Mouse (Mus musculus) lung, embryonic 16.5 days (tissue): ENCODE measurements around the gene Ankmy1. TPM values are rescaled to one million over a fixed set of nuclear protein-coding genes. Genes with fewer than 3 reads are reported as not detected.

Experiments
- ATAC-seq: fragments of 200-750 bp; cut with Nextera tagmentation; 2 replicates; pipeline ENCODE4 v1.8.0; 2017; ENCODE audit warnings: low read depth, mild to moderate bottlenecking, moderate library complexity
- H3K27ac ChIP-seq: fragments of 300-500 bp; sonication (generic); 2 replicates; pipeline ENCODE4 v1.5.1; 2014; ENCODE audit warnings: mild to moderate bottlenecking, control low read depth, low read length
- H3K27me3 ChIP-seq: fragments of 300-500 bp; sonication (generic); 2 replicates; pipeline ENCODE4 v1.6.1; 2014; ENCODE audit warnings: low read depth, low read length, mixed read lengths; ENCODE audit not compliant: control insufficient read depth, insufficient read depth
- H3K36me3 ChIP-seq: fragments of 300-500 bp; sonication (generic); 2 replicates; pipeline ENCODE4 v1.6.1; 2014; ENCODE audit warnings: low read length; ENCODE audit not compliant: control insufficient read depth, insufficient read depth
- H3K4me1 ChIP-seq: fragments of 300-500 bp; sonication (generic); replicated peaks from 2 replicates; pipeline ENCODE4 v1.6.1; 2014; ENCODE audit warnings: low read length, mixed read lengths; ENCODE audit not compliant: control insufficient read depth, insufficient read depth
- H3K4me2 ChIP-seq: fragments of 300-500 bp; sonication (generic); 2 replicates; pipeline ENCODE4 v1.6.1; 2014; ENCODE audit warnings: low read depth, low read length, control low read depth
- H3K4me3 ChIP-seq: fragments of 300-500 bp; sonication (generic); 2 replicates; pipeline ENCODE4 v1.5.1; 2014; ENCODE audit warnings: mild to moderate bottlenecking, low read length, control low read depth
- H3K9ac ChIP-seq: fragments of 300-500 bp; sonication (generic); 2 replicates; pipeline ENCODE4 v1.6.1; 2014; ENCODE audit warnings: low read length, control low read depth
- H3K9me3 ChIP-seq: fragments of 300-500 bp; sonication (generic); 2 replicates; pipeline ENCODE4 v1.6.1; 2016; ENCODE audit warnings: low read length; ENCODE audit not compliant: control insufficient read depth
- WGBS: fragments of 180-500 bp; shearing (Covaris S2); extraction: QIAGEN DNeasy Blood & Tissue Kit; methylation state at CpG from one replicate; pipeline ENCODE4 v1.1.7; 2014; 5-methylcytosine and 5-hydroxymethylcytosine counted together
- polyA plus RNA-seq: library from polyadenylated mRNA; unstranded; fragments of >200 nt; fragmentation: Nextera tagmentation; extraction: Ambion mirVana; gene quantifications from 2 replicates; pipeline ENCODE4 v1.2.1, GENCODE M21; 2015

Ankmy1 gene
- polyA plus RNA-seq, 1 experiment from 2014 or later = 0.48 TPM

DNA sequence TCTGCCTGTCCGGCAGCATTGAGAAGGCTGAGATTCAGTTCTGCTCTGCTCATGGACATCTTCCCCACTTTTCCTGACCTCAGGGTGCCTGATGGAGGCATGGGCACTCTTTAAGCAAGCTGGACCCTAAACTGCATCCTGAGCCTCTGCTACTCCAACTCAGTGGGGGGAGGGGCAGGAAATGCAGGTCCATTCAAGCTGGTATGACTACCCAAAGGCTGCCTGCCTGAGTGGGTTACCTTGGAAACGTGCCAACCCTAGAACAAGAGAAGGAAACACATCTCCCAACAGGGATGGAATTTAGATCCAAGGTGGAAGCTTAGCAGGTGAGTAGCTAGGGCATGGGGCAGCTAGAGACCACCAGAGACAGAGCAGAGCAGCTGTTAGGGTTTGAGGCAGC is 36.5 kb downstream of the Ankmy1 start:
- H3K9me3 ChIP-seq = no peaks in the 10 kb centered on the region
- H3K4me1 ChIP-seq = no peaks in the 10 kb centered on the region
- no peak overlapping the region for H3K4me2 ChIP-seq
- no peaks in the 10 kb centered on the region for H3K36me3 ChIP-seq
- no peak overlapping the region for H3K9ac ChIP-seq
- ATAC-seq = 0 out of 2 replicates have a peak, but pooled peaks have one; percentile 23
- WGBS = 70% methylated on average over 2 of the region's 2 CpGs
- H3K27me3 ChIP-seq = no peaks in the 10 kb centered on the region
- H3K27ac ChIP-seq = no peak overlapping the region
- H3K4me3 ChIP-seq = no peak overlapping the region

DNA sequence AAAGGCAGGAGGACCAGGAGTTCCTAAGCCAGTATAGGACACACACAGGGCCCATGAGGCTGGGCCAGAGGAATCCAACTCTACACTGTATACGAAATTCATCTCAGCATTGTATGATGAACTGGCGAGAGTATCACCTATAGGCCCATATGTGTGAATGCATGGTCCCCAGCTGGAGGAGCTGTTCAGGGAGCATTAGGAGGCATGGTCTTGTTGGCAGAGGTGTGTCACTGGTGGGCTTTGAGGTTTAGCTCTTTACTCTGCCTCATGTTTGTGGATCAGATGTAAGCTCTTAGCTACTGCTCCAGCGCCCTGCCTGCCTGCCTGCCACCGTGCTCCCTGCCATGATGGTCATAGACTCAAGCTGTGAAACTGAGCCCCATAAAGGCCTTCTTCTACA is 39.4 kb downstream of the Ankmy1 start:
- H3K27ac ChIP-seq = no peak overlapping the region
- no peaks in the 10 kb centered on the region for H3K4me1 ChIP-seq
- no peak for ATAC-seq
- no peaks in the 10 kb centered on the region for H3K27me3 ChIP-seq
- no peak overlapping the region for H3K4me3 ChIP-seq
- H3K9me3 ChIP-seq = no peaks in the 10 kb centered on the region
- WGBS = 68% methylated on average over 4 of the region's 4 CpGs
- H3K4me2 ChIP-seq = no peak overlapping the region
- no peak overlapping the region for H3K9ac ChIP-seq
- H3K36me3 ChIP-seq = peaks cover 4% of the 10 kb centered on the region; the same call in 1 of the 2 replicates

DNA sequence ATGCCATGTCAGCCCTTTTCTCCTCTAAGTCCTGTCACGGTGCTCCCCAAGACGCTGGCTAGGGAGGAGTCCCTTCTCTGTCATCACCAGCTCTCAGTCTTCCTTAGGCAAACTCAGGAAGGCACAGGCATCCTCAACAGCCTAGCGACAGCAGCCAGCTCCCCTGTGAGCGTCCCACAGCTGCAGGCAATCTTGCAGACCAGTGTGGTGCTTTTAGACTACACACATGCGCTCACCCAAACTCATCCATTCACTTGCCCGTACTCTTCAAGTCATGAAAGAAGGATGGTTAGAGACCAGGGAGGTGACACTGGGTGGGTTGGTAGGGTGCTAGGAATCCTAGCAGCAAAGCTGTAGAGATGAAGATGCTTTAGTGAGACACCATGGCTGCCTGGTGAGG is 41.2 kb downstream of the Ankmy1 start:
- 60% methylated on average over 6 of the region's 6 CpGs for WGBS

DNA sequence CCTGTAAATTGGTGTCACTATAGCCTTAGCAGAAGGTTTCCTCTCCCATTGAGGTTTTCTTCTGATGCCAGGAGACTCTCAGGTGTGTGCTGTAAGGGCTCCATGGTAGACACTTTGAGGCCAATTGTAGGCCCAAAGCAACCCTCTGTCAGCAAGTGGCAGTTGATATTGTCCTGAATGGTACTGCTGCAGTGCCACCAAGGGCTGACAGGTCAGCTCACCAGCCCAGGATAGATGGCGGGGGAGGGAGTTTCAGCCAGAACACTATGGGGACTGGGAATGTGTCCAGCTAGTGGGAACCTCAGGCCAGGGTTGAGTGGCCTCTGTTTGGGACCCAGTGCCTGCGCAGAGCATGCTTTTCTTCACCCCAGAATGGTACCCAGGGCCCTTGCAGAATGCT is 50.3 kb downstream of the Ankmy1 start:
- peaks cover 8% of the 10 kb centered on the region; the same call in 1 of the 2 replicates for H3K27me3 ChIP-seq
- H3K36me3 ChIP-seq = peaks cover 2% of the 10 kb centered on the region
- no peak overlapping the region for H3K4me3 ChIP-seq
- H3K9ac ChIP-seq = no peak overlapping the region
- H3K4me1 ChIP-seq = no peaks in the 10 kb centered on the region; the same call in 1 of the 2 replicates
- H3K9me3 ChIP-seq = no peaks in the 10 kb centered on the region
- H3K27ac ChIP-seq = no peak overlapping the region
- ATAC-seq = no peak
- whole genome bisulfite sequencing = 93% methylated on average over 2 of the region's 2 CpGs
- no peak overlapping the region for H3K4me2 ChIP-seq

More for the DNA sequence above, 41.2 kb downstream of the Ankmy1 start:
- Histone ChIP-seq H3K4me2 (no peak overlapping the region), H3K4me3 (no peak overlapping the region), H3K27me3 (no peaks in the 10 kb centered on the region), H3K27ac (no peak overlapping the region), H3K4me1 (no peaks in the 10 kb centered on the region), H3K36me3 (peaks cover 8% of the 10 kb centered on the region), H3K9ac (no peak overlapping the region), H3K9me3 (no peaks in the 10 kb centered on the region)
- ATAC-seq = no peak

DNA sequence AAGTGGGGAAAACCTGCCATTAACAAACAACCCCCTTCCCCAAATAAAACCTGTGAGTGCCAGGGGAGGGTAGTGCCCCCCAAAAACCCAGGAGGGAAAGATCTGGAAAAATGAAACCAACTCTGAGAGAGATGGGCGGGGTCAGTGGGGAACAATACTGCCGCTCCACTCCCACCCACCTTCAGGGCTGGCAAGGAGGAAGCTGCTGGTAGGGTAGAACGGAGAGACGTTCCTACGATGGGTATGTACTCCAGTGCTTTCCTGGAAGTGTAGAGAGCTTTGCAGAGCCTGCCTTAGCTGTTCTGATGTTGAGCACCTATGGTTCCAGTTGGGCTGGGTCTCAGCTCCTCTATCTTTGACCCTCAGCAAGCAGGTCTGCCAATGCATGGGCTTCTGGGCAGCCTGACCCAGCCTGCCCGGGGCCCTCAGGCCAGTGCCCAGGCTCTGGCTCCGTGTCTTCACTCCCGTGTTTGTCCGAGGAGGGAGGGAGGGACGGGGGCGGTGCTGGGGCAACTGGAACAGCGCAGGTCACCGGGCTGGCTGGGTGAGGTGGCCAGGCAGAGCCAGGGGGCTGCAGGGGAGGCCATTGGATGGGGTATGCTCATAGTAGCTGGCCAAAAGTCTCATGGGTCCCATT is 52.6 kb downstream of the Ankmy1 start:
- no peak overlapping the region for H3K27ac ChIP-seq

DNA sequence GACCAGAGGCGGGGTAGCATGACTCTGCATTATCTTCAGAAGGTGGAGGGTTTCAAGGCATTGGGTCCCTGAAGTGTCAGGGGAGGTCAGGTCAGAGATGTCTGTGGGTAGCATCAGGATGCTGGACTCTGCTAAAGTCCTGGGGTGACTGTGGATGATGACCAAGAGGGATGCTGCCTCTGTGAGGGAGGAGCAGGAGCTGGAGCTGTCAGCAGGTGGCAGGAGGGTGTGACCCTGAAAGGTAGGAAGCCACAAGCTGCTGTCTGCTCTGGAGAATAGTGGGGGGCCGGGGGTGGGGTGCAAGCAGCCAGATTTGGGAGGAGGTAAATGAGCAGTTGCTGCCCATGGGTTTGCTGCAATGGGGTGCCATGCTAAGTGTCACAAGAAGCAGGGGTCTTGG is 53.2 kb downstream of the Ankmy1 start:
- no peaks in the 10 kb centered on the region for H3K9me3 ChIP-seq

More for the DNA sequence above, 52.6 kb downstream of the Ankmy1 start:
- Histone ChIP-seq H3K36me3 (no peaks in the 10 kb centered on the region), H3K4me1 (no peaks in the 10 kb centered on the region; the same call in 1 of the 2 replicates), H3K9ac (no peak overlapping the region), H3K4me3 (no peak overlapping the region), H3K27me3 (peaks cover 8% of the 10 kb centered on the region; the same call in 1 of the 2 replicates), H3K9me3 (no peaks in the 10 kb centered on the region), H3K4me2 (no peak overlapping the region)
- WGBS = 46% methylated on average over 13 of the region's 13 CpGs
- ATAC-seq = peak; percentile 27; the same call in 1 of the 2 replicates

DNA sequence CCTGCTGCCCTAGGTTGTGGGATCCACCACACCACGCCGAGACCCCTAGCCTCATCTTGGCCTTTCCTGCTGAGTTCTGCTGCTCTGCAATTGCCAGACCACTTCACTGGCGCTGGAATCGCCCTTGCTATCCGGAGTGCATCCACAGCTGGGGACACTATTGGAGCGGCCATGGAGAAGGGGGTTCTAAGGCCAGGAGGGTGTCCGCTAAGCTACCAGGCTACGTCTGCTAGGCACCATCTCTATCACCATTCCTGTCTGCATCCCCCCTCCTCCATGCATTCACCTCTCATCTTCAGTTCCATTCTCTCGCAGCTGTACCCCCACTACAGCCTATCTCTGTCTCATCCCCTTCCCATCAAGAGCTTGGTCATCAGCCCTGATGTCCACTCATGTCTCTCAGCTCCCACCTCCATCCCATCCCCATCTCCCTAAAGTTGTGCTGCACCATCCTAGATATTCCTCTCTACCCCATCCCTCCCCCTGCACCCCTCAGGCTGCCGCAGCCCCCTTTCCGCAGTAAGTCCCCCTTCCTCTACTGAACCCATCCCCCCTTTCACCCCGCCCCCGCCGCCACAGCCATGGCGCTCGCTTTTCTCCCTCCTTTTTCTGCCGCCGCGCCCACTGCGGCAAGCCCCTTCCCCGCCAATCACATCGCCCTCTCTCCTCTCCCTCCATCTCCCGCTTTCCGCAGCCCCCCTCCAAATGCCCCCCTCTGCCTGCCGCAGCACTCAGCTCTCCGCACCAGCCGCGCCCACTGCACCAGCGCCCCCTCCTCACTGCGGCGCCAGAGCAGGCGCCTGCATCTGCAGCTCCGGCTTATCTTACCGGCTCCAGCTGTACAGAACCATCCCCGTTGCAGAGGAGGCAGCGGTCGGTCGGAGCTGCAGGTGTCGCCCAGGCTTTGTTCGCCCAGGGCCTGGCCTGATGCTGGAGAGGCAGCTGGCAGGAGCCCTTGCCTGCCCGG is 54.5 kb downstream of the Ankmy1 start:
- Histone ChIP-seq H3K4me1 (no peaks in the 10 kb centered on the region; the same call in 1 of the 2 replicates), H3K27ac (no peak overlapping the region), H3K27me3 (peaks cover 8% of the 10 kb centered on the region; the same call in 1 of the 2 replicates), H3K9ac (peak overlapping the region; percentile 25; the same call in 1 of the 2 replicates), H3K4me3 (peak overlapping the region; percentile 32), H3K4me2 (peak overlapping the region; percentile 51), H3K36me3 (no peaks in the 10 kb centered on the region), H3K9me3 (no peaks in the 10 kb centered on the region)
- 12% methylated on average over 41 of the region's 41 CpGs for WGBS
- ATAC-seq = 0 out of 2 replicates have a peak, but pooled peaks have one; percentile 8

More for the DNA sequence above, 53.2 kb downstream of the Ankmy1 start:
- Histone ChIP-seq H3K27ac (no peak overlapping the region), H3K4me3 (no peak overlapping the region), H3K4me2 (no peak overlapping the region), H3K27me3 (peaks cover 8% of the 10 kb centered on the region; the same call in 1 of the 2 replicates), H3K9ac (no peak overlapping the region), H3K36me3 (no peaks in the 10 kb centered on the region), H3K4me1 (no peaks in the 10 kb centered on the region; the same call in 1 of the 2 replicates)
- ATAC-seq = no peak
- WGBS = 75% methylated on average over 2 of the region's 2 CpGs

DNA sequence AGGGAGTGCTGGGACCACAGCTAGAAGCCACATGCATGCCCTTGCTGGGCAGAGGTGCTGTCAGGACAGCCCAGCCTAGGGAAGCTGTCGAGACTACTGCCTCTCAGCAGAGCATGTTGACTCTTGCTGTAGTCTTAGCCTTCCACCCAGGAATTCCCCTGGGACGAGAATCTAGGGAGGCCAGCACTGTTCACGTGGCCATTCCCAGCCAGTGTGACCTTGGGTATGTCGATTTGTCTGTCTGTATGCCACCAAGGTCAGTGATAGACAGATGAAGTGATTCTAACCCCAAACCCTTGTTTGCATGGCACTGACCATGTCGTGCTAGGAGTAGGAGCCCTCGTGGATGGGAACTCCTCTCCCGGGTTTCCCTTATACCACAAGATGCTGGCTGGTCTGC is 56.8 kb downstream of the Ankmy1 start:
- H3K36me3 ChIP-seq = no peaks in the 10 kb centered on the region
- H3K27me3 ChIP-seq = peaks cover 8% of the 10 kb centered on the region; the same call in 1 of the 2 replicates
- no peaks in the 10 kb centered on the region for H3K9me3 ChIP-seq
- H3K4me1 ChIP-seq = no peaks in the 10 kb centered on the region; the same call in 1 of the 2 replicates
- no peak for ATAC-seq
- no peak overlapping the region for H3K9ac ChIP-seq
- no peak overlapping the region for H3K4me3 ChIP-seq
- no peak overlapping the region for H3K4me2 ChIP-seq
- WGBS = 70% methylated on average over 7 of the region's 7 CpGs
- no peak overlapping the region for H3K27ac ChIP-seq

DNA sequence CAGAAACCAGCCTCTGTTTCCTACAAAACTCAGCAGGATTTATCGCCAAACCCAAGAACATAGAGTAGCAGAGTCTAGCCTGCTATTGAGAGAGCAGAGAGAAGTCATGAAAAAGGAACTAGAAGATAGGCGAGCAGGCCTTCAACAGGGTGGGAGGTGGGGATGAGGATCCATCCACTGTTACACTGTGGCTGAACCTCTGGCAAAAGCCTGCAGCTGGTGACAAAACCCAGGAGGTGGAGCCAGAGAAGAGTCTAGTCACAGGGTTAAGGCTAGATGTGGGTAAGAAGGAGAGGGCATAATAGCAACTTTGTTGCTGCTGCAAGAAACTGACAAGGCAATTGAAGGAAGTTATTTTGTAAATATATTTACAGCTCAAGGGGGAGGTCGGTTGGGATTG is 61.3 kb downstream of the Ankmy1 start:
- 63% methylated on average over 3 of the region's 3 CpGs for WGBS
- ATAC-seq = no peak
- Histone ChIP-seq H3K9me3 (no peaks in the 10 kb centered on the region), H3K36me3 (no peaks in the 10 kb centered on the region), H3K4me3 (no peak overlapping the region), H3K4me1 (0 out of 2 replicates have a peak, but pooled peaks cover 3% of the 10 kb centered on the region), H3K27me3 (no peaks in the 10 kb centered on the region), H3K9ac (no peak overlapping the region), H3K27ac (no peak overlapping the region), H3K4me2 (no peak overlapping the region)
